24 mouse cellular contexts compared by ENCODE assay signal in the genomic region with DNA sequence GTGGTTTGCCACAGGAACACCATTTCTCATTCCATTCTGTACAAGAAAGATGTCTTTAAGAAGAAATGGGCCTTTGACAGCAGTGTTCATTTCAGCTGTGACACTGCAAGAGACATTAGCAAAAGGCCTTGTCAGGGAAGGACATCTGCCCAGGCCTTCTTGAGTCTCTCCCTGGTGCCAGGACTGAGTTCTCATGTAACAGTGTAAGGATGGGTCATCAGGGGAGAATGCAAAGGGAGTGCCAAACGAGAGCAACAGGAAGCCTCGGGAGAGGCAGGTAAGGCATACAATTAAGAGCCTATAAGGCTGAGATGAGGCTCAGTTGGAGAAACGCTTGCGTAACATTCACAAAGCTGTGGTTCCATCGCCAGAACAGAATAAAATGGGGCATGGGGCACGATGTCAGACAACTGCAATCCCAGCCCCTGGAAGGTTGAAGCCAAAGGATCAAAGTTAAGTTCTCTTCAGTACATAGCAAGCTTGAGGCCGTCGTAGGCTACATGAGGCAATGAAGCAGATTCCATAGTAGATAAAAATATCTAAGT.
DNase-seq lines count a peak whose midpoint lies in the region; ATAC-seq and TF ChIP-seq lines count a peak whose summit lies in the region.
"Had no signal": no experiment of that assay in that cellular context is flagged by ENCODE, and none has a peak within 500 bp of the region (broad histone marks: within the 10 kb centered on the region; RNA-seq: fewer than 3 reads in every experiment).

No protein-coding gene starts in this region.

- no peak for TF ChIP-seq POLR2A in cerebellum, adult 2 months (IDR thresholded peaks at IDR 0.05; ENCODE audit: borderline replicate concordance, insufficient read depth, low read length)

- TF ChIP-seq CTCF in cerebellum, adult 2 months (IDR thresholded peaks at IDR 0.05; ENCODE audit: borderline replicate concordance, insufficient read depth, low read depth, low read length), result no peak
- TF ChIP-seq CTCF in midbrain, postnatal 0 days (IDR thresholded peaks at IDR 0.05), result no peak

- no peaks in the 10 kb centered on the region for H3K9me3 ChIP-seq in midbrain, embryonic 10.5 days (replicated peaks)
- H3K9me3 ChIP-seq in midbrain, postnatal 0 days (ENCODE audit: low read length), result no peaks in the 10 kb centered on the region
- no peaks in the 10 kb centered on the region for H3K9me3 ChIP-seq in embryonic facial prominence, embryonic 14.5 days (ENCODE audit: control insufficient read depth, low read length)
- H3K9me3 ChIP-seq: forebrain, embryonic 13.5 days; heart, embryonic 10.5 days; hindbrain, embryonic 13.5 days; limb, embryonic 10.5 days; liver, embryonic 12.5 days; neural tube, embryonic 12.5 days had no signal

- H3K27ac ChIP-seq in cerebellum, adult 2 months (ENCODE audit: insufficient read depth, low read length), result 0 out of 2 replicates have a peak overlapping the region, but pooled peaks have one; percentile 69
- H3K27ac ChIP-seq in midbrain, embryonic 10.5 days (replicated peaks), result peak overlapping the region; percentile 80
- H3K27ac ChIP-seq in midbrain, postnatal 0 days (ENCODE audit: low read depth, low read length), result no peak overlapping the region
- no peak overlapping the region; the same call in 1 of the 2 replicates for H3K27ac ChIP-seq in embryonic facial prominence, embryonic 14.5 days (replicated peaks; ENCODE audit: low read depth, low read length)
- H3K27ac ChIP-seq: forebrain, embryonic 13.5 days; heart, embryonic 10.5 days; hindbrain, embryonic 13.5 days; left cerebral cortex, adult 2 months; limb, embryonic 10.5 days; liver, embryonic 12.5 days; neural tube, embryonic 12.5 days had no signal

- 70% methylated on average over 8 of the region's 8 CpGs for WGBS in cerebellum, adult 2 months
- WGBS in midbrain, embryonic 10.5 days, result 69% methylated on average over 8 of the region's 8 CpGs
- 61% methylated on average over 8 of the region's 8 CpGs for WGBS in midbrain, postnatal 0 days
- 55% methylated on average over 8 of the region's 8 CpGs for WGBS in embryonic facial prominence, embryonic 14.5 days

- H3K4me2 ChIP-seq in midbrain, postnatal 0 days (ENCODE audit: low read depth, low read length, poor library complexity, severe bottlenecking), result no peak overlapping the region
- no peak overlapping the region for H3K4me2 ChIP-seq in embryonic facial prominence, embryonic 14.5 days (ENCODE audit: low read depth, low read length)
- H3K4me2 ChIP-seq: forebrain, embryonic 13.5 days; hindbrain, embryonic 13.5 days; liver, embryonic 12.5 days; neural tube, embryonic 12.5 days had no signal

- H3K9ac ChIP-seq in midbrain, postnatal 0 days (replicated peaks; ENCODE audit: low read length, poor library complexity, severe bottlenecking), result no peak overlapping the region
- no peak overlapping the region for H3K9ac ChIP-seq in embryonic facial prominence, embryonic 14.5 days (ENCODE audit: low read depth, low read length)
- H3K9ac ChIP-seq: forebrain, embryonic 13.5 days; hindbrain, embryonic 13.5 days; liver, embryonic 12.5 days; neural tube, embryonic 12.5 days had no signal

- no peaks in the 10 kb centered on the region for H3K27me3 ChIP-seq in cerebellum, adult 2 months (ENCODE audit: control insufficient read depth, insufficient read depth, low read length)
- no peaks in the 10 kb centered on the region for H3K27me3 ChIP-seq in midbrain, embryonic 10.5 days (ENCODE audit: low read depth, poor library complexity, severe bottlenecking)
- no peaks in the 10 kb centered on the region for H3K27me3 ChIP-seq in midbrain, postnatal 0 days (ENCODE audit: insufficient read depth, low read length)
- H3K27me3 ChIP-seq in embryonic facial prominence, embryonic 14.5 days (replicated peaks; ENCODE audit: control insufficient read depth, insufficient read depth, low read length), result no peaks in the 10 kb centered on the region
- H3K27me3 ChIP-seq: forebrain, embryonic 13.5 days; hindbrain, embryonic 13.5 days; liver, embryonic 12.5 days had no signal

- ATAC-seq in midbrain, postnatal 0 days (ENCODE audit: low FRiP score), result no peak
- ATAC-seq in embryonic facial prominence, embryonic 14.5 days (ENCODE audit: low read depth), result no peak
- ATAC-seq: forebrain, embryonic 13.5 days; inflammation-experienced regulatory T-cells, adult 6 months; liver, embryonic 12.5 days had no signal

- no peaks in the 10 kb centered on the region for H3K36me3 ChIP-seq in midbrain, embryonic 10.5 days
- H3K36me3 ChIP-seq in midbrain, postnatal 0 days (ENCODE audit: insufficient read depth, low read length), result no peaks in the 10 kb centered on the region
- no peaks in the 10 kb centered on the region for H3K36me3 ChIP-seq in embryonic facial prominence, embryonic 14.5 days (ENCODE audit: control insufficient read depth, insufficient read depth, low read length)
- H3K36me3 ChIP-seq: heart, embryonic 10.5 days; hindbrain, embryonic 13.5 days; limb, embryonic 10.5 days; liver, embryonic 12.5 days; neural tube, embryonic 12.5 days had no signal

- H3K4me3 ChIP-seq in cerebellum, adult 2 months (replicated peaks; ENCODE audit: insufficient read depth, low read depth, low read length), result no peak overlapping the region
- no peak overlapping the region for H3K4me3 ChIP-seq in midbrain, embryonic 10.5 days
- H3K4me3 ChIP-seq in midbrain, postnatal 0 days (ENCODE audit: low read depth, low read length), result no peak overlapping the region
- H3K4me3 ChIP-seq in embryonic facial prominence, embryonic 14.5 days (ENCODE audit: low read depth, low read length), result no peak overlapping the region
- H3K4me3 ChIP-seq: forebrain, embryonic 13.5 days; heart, embryonic 10.5 days; hindbrain, embryonic 13.5 days; left cerebral cortex, adult 2 months; limb, embryonic 10.5 days; liver, embryonic 12.5 days; neural tube, embryonic 12.5 days had no signal

- peaks cover 11% of the 10 kb centered on the region for H3K4me1 ChIP-seq in cerebellum, adult 2 months (ENCODE audit: control insufficient read depth, insufficient read depth, low read length)
- H3K4me1 ChIP-seq in midbrain, embryonic 10.5 days, result peaks cover 17% of the 10 kb centered on the region
- no peaks in the 10 kb centered on the region for H3K4me1 ChIP-seq in midbrain, postnatal 0 days (ENCODE audit: insufficient read depth, low read length)
- H3K4me1 ChIP-seq in embryonic facial prominence, embryonic 14.5 days (ENCODE audit: control insufficient read depth, insufficient read depth, low read length), result peaks cover 12% of the 10 kb centered on the region
- H3K4me1 ChIP-seq: liver, embryonic 12.5 days had no signal

- DNase-seq in cerebellum, adult 2 months, result no peak
- DNase-seq in cerebellum, adult 18-20 months, result no peak
- DNase-seq in midbrain, embryonic 10.5 days (ENCODE audit: low spot score), result no peak
- DNase-seq in midbrain, postnatal 0 days (ENCODE audit: low spot score), result no peak
- DNase-seq in embryonic facial prominence, embryonic 14.5 days (ENCODE audit: low spot score), result peak; percentile 13
- no peak for DNase-seq in frontal cortex, adult 2 months (ENCODE audit: extremely low spot score in 1 of 2, low spot score in 1 of 2)
- no peak for DNase-seq in cerebellum, postnatal 14 days
- DNase-seq: adrenal gland, postnatal 25 days; cerebellum, adult 8-10 months; gastrocnemius, postnatal 36 days; kidney, adult 8-10 months; kidney, postnatal 25 days; lung, adult 2 months; lung, postnatal 36 days; right cerebral cortex, adult 18-20 months; thymus, postnatal 25 days had no signal

Comparison
In these comparisons a context has a peak if more than half of its experiments do, and no peak if none do; other contexts are left out.
1. H3K27ac ChIP-seq: peak in cerebellum, adult 2 months (single experiment) and midbrain, embryonic 10.5 days (single experiment); none in midbrain, postnatal 0 days (single experiment) and embryonic facial prominence, embryonic 14.5 days (single experiment).